Mouse (Mus musculus): ENCODE measurements around the gene Rnf144a. TPM values are rescaled to one million over a fixed set of nuclear protein-coding genes. Genes with fewer than 3 reads are reported as not detected.

The Rnf144a gene
- polyA plus RNA-seq, 1 experiment from 2014 or later: 38.3 TPM

- no peak for ATAC-seq (ENCODE audit: low FRiP score, low read depth)
- H3K27me3 ChIP-seq (replicated peaks): no peaks in the 10 kb centered on the region
- H3K27ac ChIP-seq: no peak overlapping the region
- peaks cover 48% of the 10 kb centered on the region for H3K36me3 ChIP-seq
- no peak overlapping the region for H3K4me2 ChIP-seq (replicated peaks)
- no peak overlapping the region for H3K4me3 ChIP-seq
- no peaks in the 10 kb centered on the region for H3K9me3 ChIP-seq
- WGBS: 78% methylated on average over 9 of the region's 9 CpGs
- H3K9ac ChIP-seq: no peak overlapping the region
- no peaks in the 10 kb centered on the region for H3K4me1 ChIP-seq
Measured at GRCm38 (mm10) chr12:26386947-26387346, 28.1 kb downstream of the Rnf144a start.

DNA sequence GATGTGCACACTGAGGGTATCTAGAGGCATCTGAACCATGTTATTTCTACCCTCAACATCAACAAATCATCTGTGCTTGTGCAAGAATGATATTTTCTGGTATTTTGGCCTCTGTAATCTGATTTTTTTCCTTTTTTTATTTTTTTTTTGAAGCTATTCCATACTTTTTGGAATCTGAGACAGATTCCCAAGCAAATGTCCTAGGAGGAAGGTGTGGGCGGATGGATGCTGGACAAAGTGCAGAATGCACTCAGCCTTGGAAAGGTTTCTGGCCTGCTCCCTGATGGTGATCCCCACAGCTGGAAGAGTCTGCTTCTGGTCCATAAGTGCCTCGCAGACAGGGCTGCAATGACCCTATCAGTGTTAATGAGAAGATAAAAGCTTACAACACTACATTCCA is 28.9 kb downstream of the Rnf144a start:
- Histone ChIP-seq H3K9ac (no peak overlapping the region), H3K4me1 (no peaks in the 10 kb centered on the region), H3K36me3 (peaks cover 48% of the 10 kb centered on the region), H3K27ac (no peak overlapping the region), H3K4me2 (replicated peaks) (no peak overlapping the region), H3K27me3 (replicated peaks) (no peaks in the 10 kb centered on the region), H3K4me3 (no peak overlapping the region), H3K9me3 (no peaks in the 10 kb centered on the region)
- 79% methylated on average over 2 of the region's 2 CpGs for WGBS
- ATAC-seq (ENCODE audit: low FRiP score, low read depth): no peak

DNA sequence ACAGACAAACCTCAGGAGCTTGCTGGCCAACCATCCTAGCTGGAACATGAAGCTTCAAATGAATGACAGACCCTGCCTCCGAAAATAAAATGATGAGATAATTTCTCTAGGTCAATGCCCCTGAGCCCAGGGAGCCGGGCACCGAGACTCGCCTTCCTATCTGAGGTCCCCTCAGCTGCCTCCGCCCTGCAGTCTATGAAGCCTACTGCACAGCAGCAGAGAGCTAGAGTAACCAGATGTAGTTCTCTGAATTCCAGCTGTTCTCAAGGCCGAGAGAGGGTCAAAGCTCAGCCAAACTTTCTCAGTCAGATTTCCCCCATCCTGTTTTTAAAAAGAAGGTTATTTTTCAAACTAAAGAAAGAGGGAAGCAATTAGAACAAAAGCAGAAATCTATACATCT is 29.3 kb downstream of the Rnf144a start:
- no peak overlapping the region for H3K27ac ChIP-seq

GRCm38 (mm10) chr12:26381730-26382129 is 33.3 kb downstream of the Rnf144a start:
- peaks cover 31% of the 10 kb centered on the region for H3K36me3 ChIP-seq
- 86% methylated on average over 8 of the region's 8 CpGs for WGBS

More for the DNA sequence above, 29.3 kb downstream of the Rnf144a start:
- H3K9me3 ChIP-seq: no peaks in the 10 kb centered on the region
- no peaks in the 10 kb centered on the region for H3K27me3 ChIP-seq (replicated peaks)
- H3K4me1 ChIP-seq: no peaks in the 10 kb centered on the region
- H3K36me3 ChIP-seq: peaks cover 48% of the 10 kb centered on the region
- H3K9ac ChIP-seq: no peak overlapping the region
- H3K4me2 ChIP-seq (replicated peaks): no peak overlapping the region
- WGBS: 87% methylated on average over 6 of the region's 6 CpGs
- ATAC-seq (ENCODE audit: low FRiP score, low read depth): no peak
- H3K4me3 ChIP-seq: no peak overlapping the region

GRCm38 (mm10) chr12:26379797-26380196 is 35.3 kb downstream of the Rnf144a start:
- no peak for ATAC-seq (ENCODE audit: low FRiP score, low read depth)
- no peaks in the 10 kb centered on the region for H3K27me3 ChIP-seq (replicated peaks)
- no peaks in the 10 kb centered on the region for H3K4me1 ChIP-seq
- WGBS: 85% methylated on average over 7 of the region's 7 CpGs
- H3K36me3 ChIP-seq: peaks cover 28% of the 10 kb centered on the region
- H3K9me3 ChIP-seq: no peaks in the 10 kb centered on the region
- no peak overlapping the region for H3K4me3 ChIP-seq
- no peak overlapping the region for H3K4me2 ChIP-seq (replicated peaks)
- H3K27ac ChIP-seq: no peak overlapping the region
- H3K9ac ChIP-seq: no peak overlapping the region

More at GRCm38 (mm10) chr12:26381730-26382129, 33.3 kb downstream of the Rnf144a start:
- no peaks in the 10 kb centered on the region for H3K27me3 ChIP-seq (replicated peaks)
- no peaks in the 10 kb centered on the region for H3K9me3 ChIP-seq
- no peaks in the 10 kb centered on the region for H3K4me1 ChIP-seq
- no peak overlapping the region for H3K27ac ChIP-seq
- H3K4me2 ChIP-seq (replicated peaks): no peak overlapping the region
- no peak overlapping the region for H3K4me3 ChIP-seq
- H3K9ac ChIP-seq: no peak overlapping the region
- no peak for ATAC-seq (ENCODE audit: low FRiP score, low read depth)

GRCm38 (mm10) chr12:26377691-26378090 is 37.4 kb downstream of the Rnf144a start:
- H3K36me3 ChIP-seq: peaks cover 19% of the 10 kb centered on the region
- no peak for ATAC-seq (ENCODE audit: low FRiP score, low read depth)
- WGBS: 92% methylated on average over 7 of the region's 7 CpGs
- no peak overlapping the region for H3K4me3 ChIP-seq
- H3K27ac ChIP-seq: no peak overlapping the region
- H3K4me1 ChIP-seq: no peaks in the 10 kb centered on the region
- H3K27me3 ChIP-seq (replicated peaks): no peaks in the 10 kb centered on the region
- H3K4me2 ChIP-seq (replicated peaks): no peak overlapping the region
- no peaks in the 10 kb centered on the region for H3K9me3 ChIP-seq
- no peak overlapping the region for H3K9ac ChIP-seq

DNA sequence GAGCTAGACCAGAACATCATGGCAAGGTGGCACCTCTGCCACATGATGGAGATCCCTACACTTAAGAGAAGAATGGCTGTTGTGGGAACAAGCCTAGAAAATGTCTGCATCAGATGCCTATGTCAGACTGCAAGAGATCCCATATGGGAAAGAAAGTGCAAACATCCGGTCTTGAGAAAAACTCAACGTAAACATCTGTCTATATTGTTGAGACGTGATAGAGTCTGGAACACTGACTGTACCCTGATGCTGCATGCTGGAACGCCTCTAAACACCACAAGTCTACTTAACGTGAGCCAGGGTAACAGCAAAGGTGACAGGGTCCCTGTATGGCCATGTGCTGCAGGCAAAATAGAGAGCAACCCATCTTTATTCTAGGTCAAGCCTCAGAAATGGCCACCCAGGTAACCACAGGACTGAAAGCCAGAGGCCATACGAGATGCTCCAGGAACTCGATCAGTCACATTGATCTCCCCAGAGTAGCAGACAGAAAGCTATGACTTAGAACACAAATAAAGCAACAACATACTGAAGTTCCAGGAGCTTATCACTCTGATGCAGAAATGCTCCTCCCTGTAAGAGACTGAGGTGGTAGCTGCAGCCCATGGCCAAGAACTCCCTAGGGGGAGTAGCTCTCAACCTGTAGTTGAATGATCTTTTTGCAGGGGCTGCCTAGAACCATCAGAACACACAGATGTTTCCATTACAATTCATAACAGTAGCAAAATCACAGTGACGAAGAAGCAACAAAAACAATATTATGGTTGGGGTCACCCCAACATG is 38.3 kb downstream of the Rnf144a start:
- no peaks in the 10 kb centered on the region for H3K9me3 ChIP-seq
- no peak overlapping the region for H3K4me2 ChIP-seq (replicated peaks)
- H3K4me3 ChIP-seq: no peak overlapping the region
- peaks cover 15% of the 10 kb centered on the region for H3K36me3 ChIP-seq
- no peaks in the 10 kb centered on the region for H3K4me1 ChIP-seq
- H3K9ac ChIP-seq: no peak overlapping the region
- H3K27me3 ChIP-seq (replicated peaks): no peaks in the 10 kb centered on the region
- 95% methylated on average over 8 of the region's 8 CpGs for WGBS
- no peak overlapping the region for H3K27ac ChIP-seq
- no peak for ATAC-seq (ENCODE audit: low FRiP score, low read depth)

DNA sequence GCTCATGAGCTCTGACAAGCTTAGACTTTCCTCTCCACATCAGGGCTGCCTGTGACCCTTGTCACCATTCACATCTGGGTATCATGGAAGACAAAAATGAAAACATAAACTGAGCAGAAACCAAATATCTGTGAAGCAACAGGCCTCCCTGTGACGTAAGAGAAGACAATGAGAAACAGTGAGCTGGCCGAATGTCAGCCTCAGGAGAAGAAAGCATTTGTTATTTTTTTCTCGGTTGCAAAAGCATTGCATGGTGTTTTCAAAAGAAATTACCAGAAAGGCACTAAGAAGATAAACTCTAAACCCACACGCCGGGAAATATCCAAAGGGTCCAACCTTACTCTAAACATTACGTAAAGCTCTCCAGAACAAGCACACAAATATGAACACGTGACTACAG is 41.3 kb downstream of the Rnf144a start:
- Histone ChIP-seq H3K9me3 (no peaks in the 10 kb centered on the region), H3K27me3 (replicated peaks) (no peaks in the 10 kb centered on the region), H3K4me2 (replicated peaks) (no peak overlapping the region), H3K4me1 (peaks cover 18% of the 10 kb centered on the region; the same call in 1 of the 2 replicates), H3K27ac (no peak overlapping the region), H3K9ac (no peak overlapping the region), H3K4me3 (no peak overlapping the region), H3K36me3 (peaks cover 9% of the 10 kb centered on the region; the same call in 1 of the 2 replicates)
- ATAC-seq (ENCODE audit: low FRiP score, low read depth): no peak
- 88% methylated on average over 7 of the region's 7 CpGs for WGBS

DNA sequence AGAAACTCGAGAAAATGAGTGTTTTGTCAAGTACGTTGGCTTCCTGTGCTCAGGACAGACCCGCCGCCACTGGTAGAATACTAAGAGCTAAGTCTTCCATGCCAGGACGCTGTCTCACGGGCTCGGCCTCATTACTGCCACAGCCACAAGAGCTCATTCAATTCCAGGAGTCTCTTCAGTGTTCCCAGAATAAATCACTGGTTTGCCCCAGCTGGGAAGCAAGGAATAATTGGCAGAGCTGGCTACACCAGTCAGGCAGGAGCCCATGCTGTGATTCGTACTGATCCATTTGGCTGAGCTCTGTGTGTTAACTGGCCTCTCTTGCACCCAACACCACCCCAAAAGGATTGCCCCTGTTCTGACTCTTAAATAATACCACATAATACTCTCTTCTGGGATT is 45.0 kb downstream of the Rnf144a start:
- Histone ChIP-seq H3K4me3 (no peak overlapping the region), H3K27me3 (replicated peaks) (no peaks in the 10 kb centered on the region), H3K36me3 (peaks cover under 1% of the 10 kb centered on the region; the same call in 1 of the 2 replicates), H3K27ac (no peak overlapping the region), H3K9ac (no peak overlapping the region), H3K9me3 (no peaks in the 10 kb centered on the region), H3K4me2 (replicated peaks) (no peak overlapping the region), H3K4me1 (peaks cover 19% of the 10 kb centered on the region; the same call in 1 of the 2 replicates)
- WGBS: 60% methylated on average over 8 of the region's 8 CpGs
- 0 out of 2 replicates have a peak, but pooled peaks have one; percentile 25 for ATAC-seq (ENCODE audit: low FRiP score, low read depth)

GRCm38 (mm10) chr12:26367361-26367760 is 47.7 kb downstream of the Rnf144a start:
- Histone ChIP-seq H3K9ac (no peak overlapping the region), H3K27ac (no peak overlapping the region), H3K4me2 (replicated peaks) (no peak overlapping the region), H3K4me3 (no peak overlapping the region), H3K4me1 (peaks cover 19% of the 10 kb centered on the region; the same call in 1 of the 2 replicates), H3K27me3 (replicated peaks) (no peaks in the 10 kb centered on the region), H3K9me3 (no peaks in the 10 kb centered on the region), H3K36me3 (no peaks in the 10 kb centered on the region; the same call in 1 of the 2 replicates)
- ATAC-seq (ENCODE audit: low FRiP score, low read depth): no peak
- WGBS: 94% methylated on average over 2 of the region's 2 CpGs

DNA sequence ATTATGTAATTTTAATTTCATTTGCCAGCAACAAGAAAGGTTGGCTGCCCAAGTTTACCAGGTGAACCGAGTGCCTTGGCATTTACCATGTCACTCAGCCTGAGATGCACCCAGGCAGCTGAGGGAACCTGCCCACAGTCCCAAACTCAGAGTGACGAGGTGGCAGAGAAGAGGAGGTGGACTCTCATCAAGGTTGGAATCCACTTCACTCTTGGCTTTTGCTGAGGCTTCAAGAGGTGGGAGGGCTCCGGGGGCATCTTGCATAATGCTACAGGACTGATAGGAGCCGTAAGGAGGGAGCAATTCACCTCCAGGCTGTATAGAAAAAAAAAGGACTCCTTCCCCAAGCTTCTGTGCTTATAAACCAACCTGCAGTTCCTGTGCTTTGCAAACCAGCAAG is 48.7 kb downstream of the Rnf144a start:
- Histone ChIP-seq H3K9me3 (no peaks in the 10 kb centered on the region), H3K9ac (no peak overlapping the region), H3K27me3 (replicated peaks) (no peaks in the 10 kb centered on the region), H3K4me1 (peaks cover 19% of the 10 kb centered on the region; the same call in 1 of the 2 replicates), H3K27ac (no peak overlapping the region), H3K4me2 (replicated peaks) (no peak overlapping the region), H3K4me3 (no peak overlapping the region), H3K36me3 (no peaks in the 10 kb centered on the region; the same call in 1 of the 2 replicates)
- ATAC-seq (ENCODE audit: low FRiP score, low read depth): no peak
- 89% methylated on average over 4 of the region's 4 CpGs for WGBS

DNA sequence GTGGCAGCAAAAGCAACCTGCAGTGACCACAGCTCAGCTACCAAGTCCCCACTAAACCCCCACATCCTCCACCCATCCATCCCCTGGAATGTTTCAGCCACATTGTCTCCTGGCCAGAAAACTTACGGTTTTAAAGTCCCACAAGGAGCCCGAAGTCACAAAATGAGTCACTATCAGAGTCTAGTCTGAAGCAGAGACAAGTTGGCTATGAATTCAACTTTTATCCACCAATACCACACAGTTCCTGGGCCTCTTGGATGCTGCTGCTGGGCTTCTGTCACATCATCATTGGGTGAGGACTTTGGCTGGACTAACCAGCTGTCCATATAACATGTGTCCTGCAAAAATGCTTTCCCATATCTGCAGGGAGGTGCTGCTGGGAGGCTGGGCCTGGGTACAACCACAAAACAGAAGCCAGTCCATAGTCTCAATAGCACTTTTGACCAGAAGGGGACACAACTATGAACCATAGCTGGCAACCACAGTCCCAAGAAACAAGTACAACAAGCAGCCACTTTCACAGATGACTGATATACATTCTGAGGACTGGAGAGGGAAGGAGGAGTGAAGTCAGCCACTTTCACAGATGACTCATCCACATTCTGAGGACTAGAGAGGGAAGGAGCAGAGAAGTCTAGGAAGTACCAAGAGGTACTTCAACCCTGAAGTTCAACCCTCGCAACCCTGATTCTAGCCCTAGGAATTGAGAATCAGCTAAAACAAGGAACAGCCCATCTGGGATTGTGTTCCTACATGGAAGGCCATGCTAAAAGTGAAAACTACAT is 49.3 kb downstream of the Rnf144a start:
- Histone ChIP-seq H3K4me3 (no peak overlapping the region), H3K4me1 (peaks cover 15% of the 10 kb centered on the region; the same call in 1 of the 2 replicates), H3K27me3 (replicated peaks) (no peaks in the 10 kb centered on the region), H3K9me3 (no peaks in the 10 kb centered on the region), H3K27ac (no peak overlapping the region), H3K4me2 (replicated peaks) (no peak overlapping the region), H3K36me3 (no peaks in the 10 kb centered on the region; the same call in 1 of the 2 replicates), H3K9ac (no peak overlapping the region)
- WGBS: 94% methylated on average over 3 of the region's 3 CpGs
- ATAC-seq (ENCODE audit: low FRiP score, low read depth): no peak
